Mouse (Mus musculus) CH12.LX (cell line): Measurements from ENCODE around the gene Pde8b.

Experiments used
- CTCF ChIP-seq, 2 experiments: IDR thresholded peaks in 1 of 2; conservative IDR thresholded peaks in 1 of 2; 2 replicates each; pipeline ENCODE4 v1.5.1; 2011 to 2012; ENCODE audit warnings: low read depth in 2 of 2, low read length in 2 of 2, improper control_type of control experiment in 1 of 2, inconsistent platforms in 1 of 2, mild to moderate bottlenecking in 1 of 2, moderate library complexity in 1 of 2
- KAT2A ChIP-seq: IDR thresholded peaks from 2 replicates; pipeline ENCODE4 v1.6.1; 2012; ENCODE audit warnings: low read length, improper control_type of control experiment, inconsistent platforms; ENCODE audit not compliant: insufficient replicate concordance
- MAFK ChIP-seq: IDR thresholded peaks from 2 replicates; pipeline ENCODE4 v1.6.1; 2011; ENCODE audit warnings: low read length, improper control_type of control experiment; ENCODE audit not compliant: insufficient replicate concordance
- POLR2A ChIP-seq: IDR thresholded peaks from 2 replicates; pipeline ENCODE4 v1.6.1; 2011; ENCODE audit warnings: low read depth, mild to moderate bottlenecking, improper control_type of control experiment, low read length

- TF ChIP-seq CTCF (conservative IDR thresholded peaks at IDR 0.05 in 1 of 2, IDR thresholded peaks at IDR 0.05 in 1 of 2; ENCODE audit: low read depth in 2 of 2, low read length in 2 of 2) (no peak), POLR2A (no peak), KAT2A (no peak), MAFK (no peak)
Observed at GRCm38 (mm10) chr13:95176399-95176798, 73.7 kb downstream of the Pde8b start.
